Mouse (Mus musculus): ENCODE measurements around the gene Znrf3.

The Znrf3 gene

DNA sequence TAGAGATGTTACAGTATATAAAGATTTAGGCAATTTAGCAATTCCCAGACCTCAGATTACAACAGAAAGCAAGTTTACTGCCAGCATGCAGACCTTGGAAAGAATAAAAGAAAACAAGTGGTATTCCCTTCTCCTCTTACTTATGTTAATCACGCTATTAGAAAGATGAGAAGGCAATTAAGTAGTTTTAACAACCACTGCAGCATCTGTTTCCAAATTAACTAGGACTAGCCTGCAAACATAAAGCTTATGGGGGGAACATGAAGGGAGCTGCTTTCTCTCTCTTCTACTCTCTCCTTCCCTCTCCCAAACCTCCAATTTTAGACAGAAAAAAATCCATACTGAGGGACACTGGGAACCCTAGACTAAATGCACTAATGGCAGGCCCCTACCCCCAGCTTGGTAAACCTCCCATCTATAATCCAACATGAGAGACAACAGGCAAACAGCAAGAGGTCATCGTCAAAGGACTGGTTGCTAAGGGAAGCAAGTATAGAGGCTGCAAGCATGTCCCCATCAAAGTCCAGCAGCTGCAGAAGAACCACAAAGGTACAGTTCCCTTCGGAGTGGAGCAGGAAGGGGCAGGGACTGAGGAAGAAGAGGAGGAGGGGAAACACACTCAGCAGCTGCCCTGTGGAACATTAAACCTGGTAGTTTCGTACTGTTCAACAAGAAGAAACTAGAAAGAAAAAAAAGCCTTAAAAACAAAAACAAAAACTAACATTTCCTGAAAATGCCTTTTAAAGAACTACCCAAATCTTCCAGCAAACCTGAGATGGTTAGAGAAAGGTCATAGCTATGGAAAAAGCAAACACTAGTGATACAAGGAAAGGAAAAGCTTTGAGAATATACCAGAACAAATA is 53.4 kb downstream of the Znrf3 start:
- no peak for DNase-seq (ENCODE audit: low spot score)

- no peak for DNase-seq (ENCODE audit: low spot score)
Measured at GRCm38 (mm10) chr11:5382652-5383051, 62.0 kb downstream of the Znrf3 start.

DNA sequence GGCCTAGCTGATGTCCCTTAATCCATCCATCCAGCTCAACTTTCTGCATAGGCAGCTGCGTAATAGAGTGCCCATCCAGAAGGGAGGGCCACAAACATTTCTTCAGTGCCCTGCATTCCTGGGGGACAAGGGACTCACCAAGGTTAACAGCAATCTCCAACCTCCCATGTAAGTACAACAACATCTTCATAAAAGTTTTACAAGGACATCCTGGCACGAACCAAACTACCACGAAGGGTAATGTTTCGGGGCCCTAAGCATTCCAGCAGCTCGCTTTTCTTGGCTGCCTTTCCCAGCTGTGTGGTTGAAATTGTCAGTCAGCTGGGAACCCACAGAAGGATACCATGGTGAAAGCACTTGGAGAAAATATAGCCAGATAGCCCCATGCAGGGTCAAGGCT is 63.4 kb downstream of the Znrf3 start:
- DNase-seq (ENCODE audit: low spot score): no peak

DNA sequence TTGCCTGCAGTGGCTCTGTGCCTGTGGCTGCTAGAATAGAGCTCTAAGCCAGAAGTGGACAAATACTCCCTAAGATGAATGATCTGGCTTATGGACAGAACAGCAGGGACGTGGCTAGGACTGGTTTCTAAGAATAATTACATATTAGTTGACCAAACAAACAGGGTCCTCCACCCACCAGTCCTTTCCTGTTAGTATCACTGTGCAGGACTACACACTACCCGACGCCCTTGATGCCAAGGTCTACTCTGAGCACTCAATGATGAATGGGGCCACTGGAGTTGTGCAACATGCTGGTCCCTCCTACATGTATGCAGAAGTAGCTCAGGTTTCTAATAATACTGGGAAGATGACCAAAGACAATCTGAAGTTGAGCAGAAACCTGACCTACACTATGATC is 64.4 kb downstream of the Znrf3 start:
- no peak for DNase-seq (ENCODE audit: low spot score)

- no peak for DNase-seq (ENCODE audit: low spot score)
Measured at GRCm38 (mm10) chr11:5369176-5369575, 75.5 kb downstream of the Znrf3 start.

DNA sequence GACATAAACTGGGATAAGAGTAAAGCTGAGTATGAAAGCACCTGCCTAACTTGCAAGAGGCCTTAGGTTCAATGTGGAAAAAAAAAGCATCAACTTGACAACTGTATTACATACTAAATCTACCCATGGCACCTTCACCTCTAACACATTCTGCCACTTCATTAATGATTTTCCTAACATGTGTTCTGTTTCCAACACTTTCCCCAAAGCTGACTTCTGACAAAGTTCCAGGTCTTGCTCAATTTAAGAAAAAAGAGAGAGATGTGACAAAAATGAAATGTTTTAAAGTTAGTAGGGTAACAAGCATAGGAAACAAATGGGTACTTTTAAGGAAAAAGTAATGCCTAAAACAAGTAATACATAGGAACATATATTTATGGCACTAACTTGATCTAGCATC is 76.2 kb downstream of the Znrf3 start:
- no peak for DNase-seq (ENCODE audit: low spot score)

- no peak for DNase-seq (ENCODE audit: low spot score)
Measured at GRCm38 (mm10) chr11:5355266-5355764, 89.3 kb downstream of the Znrf3 start.

- DNase-seq (ENCODE audit: low spot score): no peak
Measured at GRCm38 (mm10) chr11:5354753-5355152, 89.9 kb downstream of the Znrf3 start.

DNA sequence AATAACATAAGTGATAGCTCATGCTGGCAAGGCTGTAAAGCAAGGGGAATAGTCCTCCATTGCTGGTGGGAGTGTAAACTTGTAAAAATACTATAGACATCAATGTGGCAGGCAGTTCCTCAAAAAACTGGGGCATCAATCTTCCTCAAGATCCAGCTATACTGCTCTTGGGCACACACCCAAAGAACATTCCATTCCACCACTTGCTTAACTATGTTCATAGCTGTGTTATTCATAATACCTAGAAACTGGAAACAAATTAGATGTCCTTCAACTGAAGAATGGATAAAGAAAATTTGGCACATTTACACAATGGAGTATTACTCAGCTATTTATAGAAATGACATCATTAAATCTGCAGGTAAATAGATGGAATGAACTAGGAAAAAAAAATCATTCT is 91.6 kb downstream of the Znrf3 start:
- no peak for DNase-seq (ENCODE audit: low spot score)

DNA sequence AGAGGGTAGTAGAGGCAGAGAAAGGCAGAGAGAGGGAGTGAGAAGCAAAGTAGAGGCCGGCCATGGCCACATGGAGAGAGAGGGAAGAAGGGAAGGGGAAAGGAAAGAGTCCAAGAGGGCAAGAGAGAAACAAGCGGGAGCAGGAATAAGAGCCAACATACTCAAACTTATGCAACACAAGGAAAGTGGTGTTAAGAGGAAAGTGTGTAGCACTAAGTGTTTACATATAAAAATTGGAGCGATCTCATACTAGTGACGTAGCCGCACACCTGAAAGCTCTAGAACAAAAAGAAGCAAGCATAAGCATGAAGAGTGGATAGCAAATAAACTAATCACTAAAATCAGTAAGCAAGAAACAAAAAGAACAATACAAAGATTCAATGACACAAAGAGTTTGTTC is 95.2 kb downstream of the Znrf3 start:
- DNase-seq (ENCODE audit: low spot score): no peak

DNA sequence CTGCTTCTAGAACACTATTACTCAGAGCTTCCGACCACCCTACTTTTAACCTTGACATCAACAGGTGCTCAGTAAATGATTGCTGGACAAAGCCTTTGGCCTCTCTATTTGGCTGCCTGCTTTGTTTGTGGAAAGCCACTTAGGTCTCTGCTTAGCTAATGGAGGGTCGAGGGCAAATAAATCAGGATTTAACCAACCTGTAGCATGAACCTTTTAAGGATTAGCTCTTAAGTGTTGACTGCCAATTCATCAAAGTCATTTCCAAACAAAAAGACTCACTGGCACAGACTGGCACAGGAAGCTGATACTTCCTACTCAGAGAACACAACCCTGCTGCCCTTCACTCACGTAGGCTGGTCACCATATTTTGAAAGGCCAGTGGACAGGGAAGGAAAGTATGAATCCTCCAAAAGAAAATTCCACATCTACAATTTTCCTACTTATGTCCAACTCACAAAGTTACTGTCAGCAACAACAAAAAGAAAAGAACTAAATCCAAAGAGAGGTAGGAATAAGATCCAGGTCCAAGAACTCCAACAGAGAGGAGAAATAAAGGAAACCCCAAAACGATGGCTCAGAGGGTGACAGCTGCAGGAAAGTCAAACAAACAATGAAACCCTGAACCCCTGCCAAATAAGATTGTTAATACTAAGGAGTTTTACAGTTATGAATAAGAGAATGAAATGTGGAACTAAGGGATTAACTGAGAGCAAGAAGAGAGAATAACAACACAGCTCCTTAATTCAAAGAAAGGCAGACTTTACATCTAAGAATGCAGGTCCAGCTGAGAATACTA is 97.6 kb downstream of the Znrf3 start:
- no peak for DNase-seq (ENCODE audit: low spot score)

DNA sequence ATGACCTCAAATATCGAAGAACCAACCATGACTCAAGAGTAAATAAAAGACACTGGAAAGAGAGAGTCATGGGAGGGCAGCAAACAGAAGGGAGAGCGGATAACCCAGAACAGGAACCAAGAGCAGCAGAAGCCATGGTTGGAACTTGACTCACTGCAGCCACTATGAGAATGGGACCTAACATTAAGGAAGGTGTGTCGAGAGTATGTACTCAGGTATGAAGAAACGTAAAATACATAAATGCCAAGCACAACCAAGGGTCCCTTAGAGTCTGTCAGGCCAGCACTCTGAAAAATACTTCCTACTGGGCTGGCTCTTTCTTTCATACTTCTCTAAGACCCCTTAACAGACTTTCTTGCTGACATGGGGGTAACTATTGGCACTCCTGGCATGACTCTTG is 100.9 kb downstream of the Znrf3 start:
- DNase-seq (ENCODE audit: low spot score): no peak

GRCm38 (mm10) chr11:5339732-5340131 is 104.9 kb downstream of the Znrf3 start:
- DNase-seq (ENCODE audit: low spot score): no peak

DNA sequence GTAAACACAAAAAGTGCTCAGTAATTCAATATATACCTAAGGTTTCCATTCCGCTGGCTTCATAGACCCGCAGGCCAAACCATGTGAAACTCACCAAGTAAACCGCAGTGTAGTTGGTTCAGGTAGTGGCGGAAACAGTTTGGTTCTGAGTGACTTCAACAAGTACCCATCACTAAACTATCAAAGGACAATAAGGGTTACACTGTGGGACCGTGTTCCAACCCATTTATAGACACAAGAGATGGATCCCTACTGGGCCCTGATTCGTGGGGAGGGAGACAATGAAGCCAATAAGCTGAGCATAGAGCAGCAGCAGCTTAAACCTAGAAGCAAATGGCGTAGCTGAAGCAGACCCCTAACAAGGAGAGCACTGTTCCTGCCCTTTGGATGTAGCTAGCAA is 107.8 kb downstream of the Znrf3 start:
- no peak for DNase-seq (ENCODE audit: low spot score)

DNA sequence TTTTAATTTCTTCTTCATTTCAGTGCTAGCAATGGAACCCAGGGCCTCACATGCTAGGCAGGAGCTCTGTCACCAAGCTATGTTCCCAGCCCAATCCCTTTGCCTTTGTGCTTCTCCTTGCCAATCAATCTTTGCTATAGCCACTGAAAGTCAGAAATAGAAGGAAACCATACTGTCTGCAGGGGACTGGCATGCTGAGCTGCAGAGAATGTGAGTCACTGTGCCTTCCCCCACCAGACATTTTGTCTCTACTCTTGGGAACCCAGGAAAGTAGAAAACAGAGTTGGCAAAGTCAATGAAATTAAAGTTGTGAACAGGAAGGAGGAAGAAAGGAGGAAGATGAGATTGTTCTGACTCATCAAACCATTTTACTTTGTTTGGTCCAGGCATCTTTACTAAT is 108.4 kb downstream of the Znrf3 start:
- DNase-seq (ENCODE audit: low spot score): no peak

GRCm38 (mm10) chr11:5330851-5331250 is 113.8 kb downstream of the Znrf3 start:
- DNase-seq (ENCODE audit: low spot score): no peak

- DNase-seq (ENCODE audit: low spot score): no peak
Measured at GRCm38 (mm10) chr11:5327693-5328092, 117.0 kb downstream of the Znrf3 start.

DNA sequence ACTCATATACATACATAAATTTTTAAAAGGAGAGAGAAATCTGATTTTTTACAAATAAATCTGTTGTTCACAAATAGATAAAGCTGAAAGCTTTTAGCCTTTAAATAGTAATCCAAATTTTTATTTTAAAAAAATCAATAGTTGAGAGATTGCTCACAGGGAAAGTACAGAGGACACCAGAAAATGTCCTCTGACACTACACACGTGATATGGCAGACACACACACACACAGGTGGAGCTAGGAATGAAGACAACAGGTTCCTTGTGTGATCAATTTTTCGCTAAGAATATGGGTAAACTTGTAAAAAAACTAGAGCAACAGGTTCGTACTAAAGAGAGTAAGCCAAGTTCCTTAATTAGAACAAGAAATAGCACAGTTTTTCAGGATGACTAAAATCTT is 118.4 kb downstream of the Znrf3 start:
- DNase-seq (ENCODE audit: low spot score): no peak

- no peak for DNase-seq (ENCODE audit: low spot score)
Measured at GRCm38 (mm10) chr11:5325217-5325616, 119.4 kb downstream of the Znrf3 start.

GRCm38 (mm10) chr11:5324296-5324695 is 120.4 kb downstream of the Znrf3 start:
- DNase-seq (ENCODE audit: low spot score): no peak

DNA sequence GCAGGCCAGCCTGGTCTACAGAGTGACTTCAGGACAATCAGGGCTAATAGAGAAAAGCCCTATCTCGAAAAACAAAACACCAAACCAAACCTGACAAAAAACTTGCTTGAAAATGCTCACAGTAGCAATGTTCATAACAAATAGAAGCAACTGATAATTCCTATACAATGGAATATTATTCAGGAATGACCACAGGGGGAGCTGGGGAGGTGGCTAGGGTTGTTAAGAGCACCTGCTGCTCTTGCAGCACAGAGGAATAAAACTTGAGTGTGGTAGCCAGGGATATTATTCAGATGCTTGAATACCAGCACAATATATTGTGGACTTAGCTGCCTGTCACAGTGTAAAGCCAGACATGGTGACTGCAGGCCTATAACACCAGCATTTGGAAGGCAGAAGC is 123.0 kb downstream of the Znrf3 start:
- DNase-seq (ENCODE audit: low spot score): no peak

- no peak for DNase-seq (ENCODE audit: low spot score)
Measured at GRCm38 (mm10) chr11:5318976-5319375, 125.7 kb downstream of the Znrf3 start.

Data from ovary, postnatal 10 days (tissue).